Mouse (Mus musculus): ENCODE results near the gene Sh3bp1. TPM values are rescaled to one million over a fixed set of nuclear protein-coding genes. Genes with fewer than 3 reads are reported as not detected.

The Sh3bp1 gene
- 27.2 and 29.0 TPM in 2 replicates for polyA plus RNA-seq (2012; rRNA removed)

GRCm38 (mm10) chr15:78899740-78900584 is at the start of gene Sh3bp1:
Gene Sh3bp1 (plus strand): TSS chr15:78899768.
- no peak for DNase-seq (ENCODE audit: extremely low spot score in 1 of 2, low spot score in 1 of 2)

- no peak for DNase-seq (ENCODE audit: extremely low spot score in 1 of 2, low spot score in 1 of 2)
Measured at GRCm38 (mm10) chr15:78850059-78850824, 49.3 kb upstream of the Sh3bp1 start.

- no peak for DNase-seq (ENCODE audit: extremely low spot score in 1 of 2, low spot score in 1 of 2)
Measured at GRCm38 (mm10) chr15:78850944-78851343, 48.6 kb upstream of the Sh3bp1 start.

GRCm38 (mm10) chr15:78851505-78852153 is 47.9 kb upstream of the Sh3bp1 start:
- DNase-seq (ENCODE audit: extremely low spot score in 1 of 2, low spot score in 1 of 2), result peak; percentile 81 to 97

GRCm38 (mm10) chr15:78855303-78855965 is 44.1 kb upstream of the Sh3bp1 start, which contains the start of gene Lgals2:
Gene Lgals2 (minus strand): TSS chr15:78855529.
- no peak for DNase-seq (ENCODE audit: extremely low spot score in 1 of 2, low spot score in 1 of 2)

GRCm38 (mm10) chr15:78857009-78857408 is 42.6 kb upstream of the Sh3bp1 start:
- DNase-seq (ENCODE audit: extremely low spot score in 1 of 2, low spot score in 1 of 2), result peak in 1 of 2 experiments; percentile 65

- DNase-seq (ENCODE audit: extremely low spot score in 1 of 2, low spot score in 1 of 2), result no peak
Measured at GRCm38 (mm10) chr15:78859311-78859710, 40.3 kb upstream of the Sh3bp1 start.

- DNase-seq (ENCODE audit: extremely low spot score in 1 of 2, low spot score in 1 of 2), result no peak
Measured at GRCm38 (mm10) chr15:78859714-78860113, 39.9 kb upstream of the Sh3bp1 start.

GRCm38 (mm10) chr15:78862280-78862679 is 37.3 kb upstream of the Sh3bp1 start:
- DNase-seq (ENCODE audit: extremely low spot score in 1 of 2, low spot score in 1 of 2), result no peak

- DNase-seq (ENCODE audit: extremely low spot score in 1 of 2, low spot score in 1 of 2), result no peak
Measured at GRCm38 (mm10) chr15:78863154-78863553, 36.4 kb upstream of the Sh3bp1 start.

GRCm38 (mm10) chr15:78863852-78864253 is 35.7 kb upstream of the Sh3bp1 start:
- no peak for DNase-seq (ENCODE audit: extremely low spot score in 1 of 2, low spot score in 1 of 2)

- peak in 1 of 2 experiments; percentile 25 for DNase-seq (ENCODE audit: extremely low spot score in 1 of 2, low spot score in 1 of 2)
Measured at GRCm38 (mm10) chr15:78868398-78868797, 31.2 kb upstream of the Sh3bp1 start.

- no peak for DNase-seq (ENCODE audit: extremely low spot score in 1 of 2, low spot score in 1 of 2)
Measured at GRCm38 (mm10) chr15:78868826-78869233, 30.7 kb upstream of the Sh3bp1 start.

- peak in 1 of 2 experiments; percentile 61 for DNase-seq (ENCODE audit: extremely low spot score in 1 of 2, low spot score in 1 of 2)
Measured at GRCm38 (mm10) chr15:78869775-78870174, 29.8 kb upstream of the Sh3bp1 start.

- no peak for DNase-seq (ENCODE audit: extremely low spot score in 1 of 2, low spot score in 1 of 2)
Measured at GRCm38 (mm10) chr15:78872021-78872608, 27.5 kb upstream of the Sh3bp1 start.

- DNase-seq (ENCODE audit: extremely low spot score in 1 of 2, low spot score in 1 of 2), result no peak
Measured at GRCm38 (mm10) chr15:78873803-78874435, 25.6 kb upstream of the Sh3bp1 start.

- no peak for DNase-seq (ENCODE audit: extremely low spot score in 1 of 2, low spot score in 1 of 2)
Measured at GRCm38 (mm10) chr15:78874989-78875388, 24.6 kb upstream of the Sh3bp1 start.

GRCm38 (mm10) chr15:78875537-78875936 is 24.0 kb upstream of the Sh3bp1 start:
- no peak for DNase-seq (ENCODE audit: extremely low spot score in 1 of 2, low spot score in 1 of 2)

- peak; percentile 56 to 80 for DNase-seq (ENCODE audit: extremely low spot score in 1 of 2, low spot score in 1 of 2)
Measured at GRCm38 (mm10) chr15:78876258-78876696, 23.3 kb upstream of the Sh3bp1 start.

All from frontal cortex, adult 2 months (tissue).